Mouse (Mus musculus): ENCODE results near the gene Rara. TPM values are rescaled to one million over a fixed set of nuclear protein-coding genes. Genes with fewer than 3 reads are reported as not detected.
A peak's percentile ranks its signal among the peaks of the same experiment; 100 is the strongest.

The Rara gene
- polyA plus RNA-seq, 1 experiment from 2014 or later = 14.8 TPM

GRCm38 (mm10) chr11:98939953-98940641 is 12.5 kb downstream of the Rara start:
- Histone ChIP-seq H3K4me1 (ENCODE audit: control insufficient read depth, insufficient read depth, low read length) (peaks cover 74% of the 10 kb centered on the region), H3K9me3 (ENCODE audit: control insufficient read depth, low read length) (no peaks in the 10 kb centered on the region), H3K4me3 (ENCODE audit: low read depth, low read length) (no peak overlapping the region), H3K27ac (ENCODE audit: low read depth, low read length) (no peak overlapping the region), H3K9ac (ENCODE audit: low read length) (no peak overlapping the region), H3K36me3 (ENCODE audit: control insufficient read depth, insufficient read depth, low read length) (no peaks in the 10 kb centered on the region), H3K4me2 (peak overlapping the region; percentile 2; the same call in 1 of the 2 replicates), H3K27me3 (ENCODE audit: control insufficient read depth, insufficient read depth, low read length) (peaks cover 8% of the 10 kb centered on the region)
- WGBS = 54% methylated on average over 11 of the region's 11 CpGs
- ATAC-seq (ENCODE audit: low FRiP score) (no peak), DNase-seq (ENCODE audit: low spot score, missing footprints) (no peak)

- peaks cover 79% of the 10 kb centered on the region for H3K4me1 ChIP-seq (ENCODE audit: control insufficient read depth, insufficient read depth, low read length)
- WGBS = 32% methylated on average over 3 of the region's 3 CpGs
- peak overlapping the region; percentile 80 for H3K4me2 ChIP-seq
- peak overlapping the region; percentile 67 for H3K9ac ChIP-seq (ENCODE audit: low read length)
- H3K36me3 ChIP-seq (ENCODE audit: control insufficient read depth, insufficient read depth, low read length) = no peaks in the 10 kb centered on the region
- no peaks in the 10 kb centered on the region for H3K9me3 ChIP-seq (ENCODE audit: control insufficient read depth, low read length)
- peaks cover 5% of the 10 kb centered on the region; the same call in 1 of the 2 replicates for H3K27me3 ChIP-seq (ENCODE audit: control insufficient read depth, insufficient read depth, low read length)
- DNase-seq (ENCODE audit: low spot score, missing footprints) (no peak), ATAC-seq (ENCODE audit: low FRiP score) (no peak)
- peak overlapping the region; percentile 45; the same call in 1 of the 2 replicates for H3K4me3 ChIP-seq (ENCODE audit: low read depth, low read length)
- H3K27ac ChIP-seq (ENCODE audit: low read depth, low read length) = no peak overlapping the region
These were observed 13.2 kb downstream of the Rara start for GRCm38 (mm10) chr11:98940776-98941175.

DNA sequence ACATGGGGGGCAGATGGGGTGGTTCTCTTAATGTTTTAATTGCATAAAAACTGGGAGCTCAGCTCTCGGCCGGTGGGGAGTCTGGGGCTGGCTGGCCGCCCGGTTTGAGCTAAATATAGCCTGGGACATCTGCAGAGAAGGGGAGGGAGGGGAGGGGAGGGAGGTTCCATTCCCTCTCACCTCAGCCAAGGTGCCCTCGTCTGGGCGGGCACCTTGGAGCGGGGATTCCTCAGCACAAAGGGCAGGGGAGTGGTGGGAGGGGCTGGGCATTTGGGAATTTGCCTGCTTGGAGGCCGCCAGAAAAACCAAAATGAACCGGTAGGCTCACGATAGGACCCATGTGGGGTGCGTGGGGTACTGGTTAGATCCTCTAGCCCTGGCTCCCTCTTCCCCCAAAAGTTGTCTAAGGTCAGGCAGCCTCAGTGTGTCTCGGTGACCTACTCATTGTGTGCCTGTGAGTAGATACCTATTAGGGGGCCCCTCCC is 13.8 kb downstream of the Rara start:
- H3K4me1 ChIP-seq (ENCODE audit: control insufficient read depth, insufficient read depth, low read length) = peaks cover 73% of the 10 kb centered on the region
- H3K9ac ChIP-seq (ENCODE audit: low read length) = peak overlapping the region; percentile 67
- peak overlapping the region; percentile 80 for H3K4me2 ChIP-seq
- ATAC-seq (ENCODE audit: low FRiP score) = no peak; the same call in 1 of the 2 replicates
- peak; percentile 92 for DNase-seq (ENCODE audit: low spot score, missing footprints)
- WGBS = 5% methylated on average over 12 of the region's 12 CpGs
- no peaks in the 10 kb centered on the region for H3K36me3 ChIP-seq (ENCODE audit: control insufficient read depth, insufficient read depth, low read length)
- no peaks in the 10 kb centered on the region for H3K27me3 ChIP-seq (ENCODE audit: control insufficient read depth, insufficient read depth, low read length)
- H3K4me3 ChIP-seq (ENCODE audit: low read depth, low read length) = peak overlapping the region; percentile 45
- peak overlapping the region; percentile 57; the same call in 1 of the 2 replicates for H3K27ac ChIP-seq (ENCODE audit: low read depth, low read length)
- no peaks in the 10 kb centered on the region for H3K9me3 ChIP-seq (ENCODE audit: control insufficient read depth, low read length)

DNA sequence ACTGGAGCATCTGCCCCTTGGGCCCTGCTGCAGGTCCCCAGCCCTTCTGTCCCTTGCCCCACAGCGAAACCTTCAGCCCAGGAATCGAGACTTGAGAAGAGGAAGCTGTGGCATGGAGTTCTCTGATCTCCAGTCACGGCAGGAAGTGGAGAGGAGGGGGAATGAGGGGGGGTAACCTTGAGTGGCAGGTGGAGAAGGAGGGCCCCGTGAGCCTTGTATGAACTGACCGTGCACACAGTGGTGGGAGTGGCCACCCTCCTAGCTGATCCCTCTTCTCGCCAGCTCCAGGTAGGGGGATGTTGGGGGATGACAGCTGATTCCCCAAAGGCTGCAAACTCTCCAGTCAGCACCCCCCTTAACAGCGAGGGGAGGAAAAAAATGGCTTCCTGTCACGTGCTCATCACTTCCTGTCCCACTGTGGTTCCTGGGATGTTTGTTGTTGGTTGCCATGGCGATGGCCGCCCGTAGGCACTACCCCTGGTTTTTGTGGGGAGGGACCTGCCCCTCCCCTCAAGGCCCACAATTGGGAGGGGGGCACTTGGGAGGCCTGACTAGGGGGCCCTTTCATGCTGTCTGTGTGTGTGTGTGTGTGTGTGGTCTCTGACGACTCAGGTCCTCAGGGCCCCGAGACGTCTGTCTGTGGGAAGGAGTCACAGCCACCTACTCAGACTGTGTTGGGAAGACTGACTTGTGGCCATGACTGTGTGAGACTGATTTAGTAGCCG is 14.4 kb downstream of the Rara start:
- DNase-seq (ENCODE audit: low spot score, missing footprints) (peak; percentile 98), ATAC-seq (ENCODE audit: low FRiP score) (peak; percentile 65)
- Histone ChIP-seq H3K9ac (ENCODE audit: low read length) (peak overlapping the region; percentile 67), H3K9me3 (ENCODE audit: control insufficient read depth, low read length) (no peaks in the 10 kb centered on the region), H3K4me1 (ENCODE audit: control insufficient read depth, insufficient read depth, low read length) (peaks cover 67% of the 10 kb centered on the region), H3K36me3 (ENCODE audit: control insufficient read depth, insufficient read depth, low read length) (no peaks in the 10 kb centered on the region), H3K27ac (ENCODE audit: low read depth, low read length) (peak overlapping the region; percentile 57; the same call in 1 of the 2 replicates), H3K27me3 (ENCODE audit: control insufficient read depth, insufficient read depth, low read length) (no peaks in the 10 kb centered on the region), H3K4me3 (ENCODE audit: low read depth, low read length) (peak overlapping the region; percentile 45), H3K4me2 (peak overlapping the region; percentile 80)
- 4% methylated on average over 15 of the region's 15 CpGs for WGBS

GRCm38 (mm10) chr11:98942555-98942922 is 14.9 kb downstream of the Rara start:
- Histone ChIP-seq H3K36me3 (ENCODE audit: control insufficient read depth, insufficient read depth, low read length) (no peaks in the 10 kb centered on the region), H3K4me1 (ENCODE audit: control insufficient read depth, insufficient read depth, low read length) (peaks cover 65% of the 10 kb centered on the region), H3K27ac (ENCODE audit: low read depth, low read length) (peak overlapping the region; percentile 57), H3K27me3 (ENCODE audit: control insufficient read depth, insufficient read depth, low read length) (no peaks in the 10 kb centered on the region), H3K9ac (ENCODE audit: low read length) (peak overlapping the region; percentile 67; the same call in 1 of the 2 replicates), H3K4me2 (peak overlapping the region; percentile 80), H3K9me3 (ENCODE audit: control insufficient read depth, low read length) (no peaks in the 10 kb centered on the region), H3K4me3 (ENCODE audit: low read depth, low read length) (peak overlapping the region; percentile 45)
- ATAC-seq (ENCODE audit: low FRiP score) = no peak
- WGBS = 67% methylated on average over 3 of the region's 3 CpGs
- no peak for DNase-seq (ENCODE audit: low spot score, missing footprints)

- H3K27me3 ChIP-seq (ENCODE audit: control insufficient read depth, insufficient read depth, low read length) = no peaks in the 10 kb centered on the region
- H3K4me2 ChIP-seq = peak overlapping the region; percentile 80; the same call in 1 of the 2 replicates
- H3K4me3 ChIP-seq (ENCODE audit: low read depth, low read length) = no peak overlapping the region
- DNase-seq (ENCODE audit: low spot score, missing footprints) = no peak
- ATAC-seq (ENCODE audit: low FRiP score) = no peak
- H3K4me1 ChIP-seq (ENCODE audit: control insufficient read depth, insufficient read depth, low read length) = peaks cover 59% of the 10 kb centered on the region
- H3K9ac ChIP-seq (ENCODE audit: low read length) = no peak overlapping the region
- H3K27ac ChIP-seq (ENCODE audit: low read depth, low read length) = peak overlapping the region; percentile 57; the same call in 1 of the 2 replicates
- WGBS = 88% methylated on average over 8 of the region's 8 CpGs
- H3K36me3 ChIP-seq (ENCODE audit: control insufficient read depth, insufficient read depth, low read length) = no peaks in the 10 kb centered on the region
- H3K9me3 ChIP-seq (ENCODE audit: control insufficient read depth, low read length) = no peaks in the 10 kb centered on the region
These were observed 15.5 kb downstream of the Rara start for GRCm38 (mm10) chr11:98942923-98943641.

- DNase-seq (ENCODE audit: low spot score, missing footprints) (no peak), ATAC-seq (ENCODE audit: low FRiP score) (no peak)
- Histone ChIP-seq H3K9me3 (ENCODE audit: control insufficient read depth, low read length) (no peaks in the 10 kb centered on the region), H3K4me2 (no peak overlapping the region), H3K4me1 (ENCODE audit: control insufficient read depth, insufficient read depth, low read length) (peaks cover 52% of the 10 kb centered on the region), H3K27ac (ENCODE audit: low read depth, low read length) (peak overlapping the region; percentile 14; the same call in 1 of the 2 replicates), H3K27me3 (ENCODE audit: control insufficient read depth, insufficient read depth, low read length) (no peaks in the 10 kb centered on the region), H3K9ac (ENCODE audit: low read length) (no peak overlapping the region; the same call in 1 of the 2 replicates), H3K4me3 (ENCODE audit: low read depth, low read length) (no peak overlapping the region), H3K36me3 (ENCODE audit: control insufficient read depth, insufficient read depth, low read length) (no peaks in the 10 kb centered on the region)
- WGBS = 33% methylated on average over 14 of the region's 14 CpGs
These were observed 16.3 kb downstream of the Rara start for GRCm38 (mm10) chr11:98943741-98944461.

DNA sequence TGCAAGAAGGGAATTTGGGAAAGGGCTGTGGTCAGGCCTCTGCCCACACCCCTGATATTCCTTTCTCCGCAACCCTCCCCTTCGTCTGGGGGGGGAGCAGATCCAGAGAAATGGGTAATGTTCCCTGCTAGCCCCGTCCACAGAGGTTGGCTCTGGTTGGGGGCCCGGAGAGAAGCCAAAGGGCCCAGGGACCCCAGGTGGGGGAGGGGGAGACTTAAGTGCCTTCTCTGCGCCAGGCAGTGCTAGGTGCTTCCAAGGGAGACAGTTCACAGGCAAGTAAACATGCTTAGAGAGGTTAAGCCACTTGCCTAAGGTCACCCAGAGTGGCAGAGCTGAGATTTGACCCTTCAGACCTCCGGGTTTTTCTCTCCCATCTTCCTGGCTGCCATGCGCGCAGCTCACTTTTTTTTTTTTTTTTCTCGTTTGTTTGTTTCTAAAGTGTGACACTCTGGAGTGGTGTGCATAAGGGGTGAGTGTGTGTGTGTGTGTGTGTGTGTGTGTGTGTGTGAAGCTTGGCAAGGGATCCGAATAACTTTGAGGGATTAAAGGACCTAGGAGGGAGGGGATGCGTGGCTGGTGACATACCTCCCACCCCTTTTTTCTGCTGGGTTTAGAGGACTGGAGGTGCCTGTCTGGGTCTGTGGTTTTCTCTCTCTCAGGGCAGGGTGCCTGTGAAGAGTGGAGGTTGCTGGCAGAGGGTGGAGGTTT is 17.4 kb downstream of the Rara start:
- Histone ChIP-seq H3K4me3 (ENCODE audit: low read depth, low read length) (no peak overlapping the region), H3K27ac (ENCODE audit: low read depth, low read length) (no peak overlapping the region), H3K4me2 (no peak overlapping the region), H3K9me3 (ENCODE audit: control insufficient read depth, low read length) (no peaks in the 10 kb centered on the region), H3K4me1 (ENCODE audit: control insufficient read depth, insufficient read depth, low read length) (peaks cover 45% of the 10 kb centered on the region), H3K9ac (ENCODE audit: low read length) (peak overlapping the region; percentile 14; the same call in 1 of the 2 replicates), H3K27me3 (ENCODE audit: control insufficient read depth, insufficient read depth, low read length) (no peaks in the 10 kb centered on the region), H3K36me3 (ENCODE audit: control insufficient read depth, insufficient read depth, low read length) (no peaks in the 10 kb centered on the region)
- ATAC-seq (ENCODE audit: low FRiP score) = no peak
- DNase-seq (ENCODE audit: low spot score, missing footprints) = no peak
- WGBS = 10% methylated on average over 11 of the region's 11 CpGs

Data from midbrain, embryonic 11.5 days (tissue).